Mouse (Mus musculus): Measurements from ENCODE around the gene Ube2o.

GRCm38 (mm10) chr11:116497313-116497712, 83.9 kb downstream of the Ube2o start:
- no peak for TF ChIP-seq CTCF (IDR thresholded peaks at IDR 0.05; ENCODE audit: control insufficient read depth, insufficient read depth, insufficient read length)
- no peak for TF ChIP-seq MAX (IDR thresholded peaks at IDR 0.05)
